Mouse (Mus musculus) stomach, embryonic 16.5 days (tissue): ENCODE measurements around the gene Phospho1. TPM values are rescaled to one million over a fixed set of nuclear protein-coding genes. Genes with fewer than 3 reads are reported as not detected.
A peak's percentile ranks its signal among the peaks of the same experiment; 100 is the strongest.
"Not testable (repeated sequence)": the region's sequence is repeated elsewhere in the genome, so short reads cannot be mapped to it uniquely, and the experiment has no call there.

Experiments used
- ATAC-seq: fragments of 200-750 bp; cut with Nextera tagmentation; 2 replicates; pipeline ENCODE4 v1.8.0; 2017; ENCODE audit warnings: moderate number of reproducible peaks, moderate TSS enrichment; ENCODE audit not compliant: insufficient read depth, low FRiP score
- H3K27ac ChIP-seq: fragments of 300-500 bp; sonication (generic); 2 replicates; pipeline ENCODE4 v1.5.1; 2014; ENCODE audit warnings: low read length
- H3K27me3 ChIP-seq: fragments of 300-500 bp; sonication (generic); 2 replicates; pipeline ENCODE4 v1.6.1; 2014; ENCODE audit warnings: low read length, control low read depth, mixed read lengths; ENCODE audit not compliant: control insufficient read depth, insufficient read depth
- H3K36me3 ChIP-seq: fragments of 300-500 bp; sonication (generic); 2 replicates; pipeline ENCODE4 v1.6.1; 2014; ENCODE audit warnings: low read length; ENCODE audit not compliant: control insufficient read depth, insufficient read depth
- H3K4me1 ChIP-seq: fragments of 300-500 bp; sonication (generic); 2 replicates; pipeline ENCODE4 v1.6.1; 2014; ENCODE audit warnings: low read length, control low read depth, mixed read lengths; ENCODE audit not compliant: control insufficient read depth, insufficient read depth
- H3K4me2 ChIP-seq: fragments of 300-500 bp; sonication (generic); 2 replicates; pipeline ENCODE4 v1.6.1; 2014; ENCODE audit warnings: low read depth, low read length, mixed read lengths
- H3K4me3 ChIP-seq: fragments of 300-500 bp; sonication (generic); replicated peaks from 2 replicates; pipeline ENCODE4 v1.5.1; 2014; ENCODE audit warnings: mild to moderate bottlenecking, low read length
- H3K9ac ChIP-seq: fragments of 300-500 bp; sonication (generic); 2 replicates; pipeline ENCODE4 v1.6.1; 2014; ENCODE audit warnings: low read length
- H3K9me3 ChIP-seq: fragments of 300-500 bp; sonication (generic); replicated peaks from 2 replicates; pipeline ENCODE4 v1.6.1; 2016; ENCODE audit warnings: low read length, control low read depth; ENCODE audit not compliant: control insufficient read depth
- WGBS: fragments of 180-500 bp; shearing (Covaris S2); extraction: QIAGEN DNeasy Blood & Tissue Kit; methylation state at CpG from one replicate; pipeline ENCODE4 v1.1.7; 2014; 5-methylcytosine and 5-hydroxymethylcytosine counted together
- polyA plus RNA-seq: library from polyadenylated mRNA; unstranded; fragments of >200 nt; fragmentation: Nextera tagmentation; extraction: Ambion mirVana; gene quantifications from 2 replicates; pipeline ENCODE4 v1.2.1, GENCODE M21; 2015

Gene Phospho1
- polyA plus RNA-seq, 1 experiment from 2014 or later, result 0.94 TPM

- peak overlapping the region; percentile 96 for H3K27ac ChIP-seq
- H3K4me2 ChIP-seq, result peak overlapping the region; percentile 71
- no peaks in the 10 kb centered on the region for H3K36me3 ChIP-seq
- no peaks in the 10 kb centered on the region for H3K27me3 ChIP-seq
- under 1% methylated on average over 58 of the region's 58 CpGs for WGBS
- H3K9me3 ChIP-seq, result no peaks in the 10 kb centered on the region
- H3K4me1 ChIP-seq, result peaks cover 6% of the 10 kb centered on the region; the same call in 1 of the 2 replicates
- peak; percentile 98 for ATAC-seq
- peak overlapping the region; percentile 79 for H3K4me3 ChIP-seq
- peak overlapping the region; percentile 79 for H3K9ac ChIP-seq
These were observed 34.5 kb downstream of the Phospho1 start for GRCm38 (mm10) chr11:95858528-95859467.

- under 1% methylated on average over 35 of the region's 35 CpGs for WGBS
- Histone ChIP-seq H3K27me3 (no peaks in the 10 kb centered on the region), H3K36me3 (no peaks in the 10 kb centered on the region), H3K4me1 (peaks cover 6% of the 10 kb centered on the region; the same call in 1 of the 2 replicates), H3K4me3 (peak overlapping the region; percentile 79), H3K27ac (peak overlapping the region; percentile 96), H3K9ac (peak overlapping the region; percentile 73), H3K9me3 (no peaks in the 10 kb centered on the region), H3K4me2 (peak overlapping the region; percentile 71)
- ATAC-seq, result peak; percentile 44
These were observed 35.2 kb downstream of the Phospho1 start for GRCm38 (mm10) chr11:95859468-95859855.

DNA sequence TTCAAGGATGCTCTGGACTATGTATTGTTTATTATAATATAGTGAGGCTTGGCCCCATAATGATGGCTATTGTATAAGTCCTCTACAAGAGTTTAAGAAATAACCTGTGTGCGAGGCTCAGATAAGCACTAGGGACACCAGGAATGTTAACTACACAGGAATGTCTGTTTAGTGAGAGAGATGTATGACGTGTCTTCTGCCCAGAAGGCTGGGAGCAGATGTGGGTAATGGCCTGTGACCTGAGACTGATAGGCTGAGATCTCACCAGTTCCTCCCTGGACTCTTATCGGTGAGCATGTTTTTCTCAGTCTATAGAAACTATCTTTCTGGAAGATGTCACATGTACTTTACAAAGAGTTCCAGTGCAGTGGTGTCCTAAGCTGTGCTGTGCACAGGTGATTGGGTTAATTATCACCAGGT, 35.8 kb downstream of the Phospho1 start:
- Histone ChIP-seq H3K4me3 (peak overlapping the region; percentile 79), H3K9ac (peak overlapping the region; percentile 73), H3K27me3 (no peaks in the 10 kb centered on the region), H3K9me3 (no peaks in the 10 kb centered on the region), H3K27ac (no peak overlapping the region), H3K4me1 (peaks cover 6% of the 10 kb centered on the region; the same call in 1 of the 2 replicates), H3K4me2 (peak overlapping the region; percentile 71), H3K36me3 (no peaks in the 10 kb centered on the region)
- 17% methylated on average over 3 of the region's 3 CpGs for WGBS
- no peak for ATAC-seq

GRCm38 (mm10) chr11:95861397-95861796, 37.1 kb downstream of the Phospho1 start:
- 96% methylated on average over 8 of the region's 8 CpGs for WGBS
- no peak for ATAC-seq
- Histone ChIP-seq H3K9ac (no peak overlapping the region), H3K27ac (no peak overlapping the region), H3K4me2 (no peak overlapping the region), H3K4me3 (no peak overlapping the region), H3K4me1 (peaks cover 6% of the 10 kb centered on the region; the same call in 1 of the 2 replicates), H3K27me3 (no peaks in the 10 kb centered on the region), H3K36me3 (no peaks in the 10 kb centered on the region), H3K9me3 (no peaks in the 10 kb centered on the region)

- no peaks in the 10 kb centered on the region for H3K4me1 ChIP-seq
- whole genome bisulfite sequencing, result 62% methylated on average over 4 of the region's 4 CpGs
- no peak overlapping the region for H3K4me2 ChIP-seq
- no peaks in the 10 kb centered on the region for H3K9me3 ChIP-seq
- H3K27me3 ChIP-seq, result no peaks in the 10 kb centered on the region
- H3K36me3 ChIP-seq, result no peaks in the 10 kb centered on the region
- no peak overlapping the region for H3K27ac ChIP-seq
- no peak overlapping the region for H3K9ac ChIP-seq
- no peak for ATAC-seq
- H3K4me3 ChIP-seq, result no peak overlapping the region
These were observed 45.1 kb downstream of the Phospho1 start for GRCm38 (mm10) chr11:95869442-95869841.

DNA sequence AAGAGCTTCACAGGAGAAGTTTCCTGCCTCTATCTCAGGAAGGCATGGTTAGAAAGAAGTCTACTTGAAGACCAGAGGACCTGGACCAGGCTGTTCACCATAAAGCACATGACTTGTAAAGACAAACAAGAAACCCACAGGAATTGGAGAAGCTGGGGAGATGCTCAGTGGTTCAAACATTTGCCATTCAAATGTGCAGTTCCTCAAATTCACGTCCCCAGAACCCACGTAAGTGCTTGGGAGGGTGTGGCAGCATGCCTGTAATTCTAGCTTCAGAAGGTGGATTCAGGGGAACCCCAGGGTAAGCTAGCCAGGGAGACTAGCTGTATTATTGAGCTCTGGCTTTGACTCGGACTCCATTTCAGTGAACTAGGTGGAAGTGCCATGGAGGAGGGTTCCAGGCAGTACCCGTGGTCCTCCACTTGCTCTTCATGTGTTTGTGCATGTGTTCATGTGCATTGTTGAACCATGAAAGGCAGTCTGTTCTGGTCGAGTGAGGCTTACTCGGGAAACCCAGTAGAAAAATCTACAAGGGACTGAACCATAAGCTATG, 45.7 kb downstream of the Phospho1 start:
- WGBS, result 69% methylated on average over 6 of the region's 6 CpGs
- no peak for ATAC-seq
- H3K27ac ChIP-seq, result no peak overlapping the region
- no peaks in the 10 kb centered on the region for H3K4me1 ChIP-seq
- no peaks in the 10 kb centered on the region for H3K27me3 ChIP-seq
- H3K9me3 ChIP-seq, result no peaks in the 10 kb centered on the region
- H3K4me2 ChIP-seq, result no peak overlapping the region
- H3K36me3 ChIP-seq, result no peaks in the 10 kb centered on the region
- H3K4me3 ChIP-seq, result no peak overlapping the region
- no peak overlapping the region for H3K9ac ChIP-seq

DNA sequence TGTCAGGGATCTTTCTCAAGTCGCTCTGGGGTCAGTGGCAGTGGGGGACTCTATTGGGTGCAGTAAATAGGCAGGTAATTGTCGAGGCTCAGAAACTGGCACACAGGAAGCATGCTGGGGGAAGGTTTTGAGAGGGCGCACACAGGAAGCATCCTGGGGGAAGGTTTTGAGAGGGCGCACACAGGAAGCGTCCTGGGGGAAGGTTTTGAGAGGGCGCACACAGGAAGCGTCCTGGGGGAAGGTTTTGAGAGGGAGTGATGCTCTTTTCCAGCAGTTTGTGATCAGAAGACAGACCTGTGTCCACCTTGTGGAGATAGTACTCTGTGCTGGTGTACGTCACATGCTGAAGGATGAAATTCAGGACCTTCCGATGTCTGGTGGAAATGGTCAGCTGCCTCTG, 51.5 kb downstream of the Phospho1 start:
- WGBS, result 32% methylated on average over 9 of the region's 9 CpGs
- Histone ChIP-seq H3K27me3 (no peaks in the 10 kb centered on the region), H3K36me3 (no peaks in the 10 kb centered on the region), H3K4me1 (no peaks in the 10 kb centered on the region), H3K9ac (no peak overlapping the region), H3K4me2 (no peak overlapping the region; the same call in 1 of the 2 replicates), H3K4me3 (no peak overlapping the region), H3K27ac (no peak overlapping the region), H3K9me3 (no peaks in the 10 kb centered on the region)
- no peak for ATAC-seq

GRCm38 (mm10) chr11:95876296-95876695, 52.0 kb downstream of the Phospho1 start:
- no peak overlapping the region for H3K4me3 ChIP-seq
- H3K4me1 ChIP-seq, result no peaks in the 10 kb centered on the region
- WGBS, result 22% methylated on average over 7 of the region's 7 CpGs
- no peak for ATAC-seq
- no peaks in the 10 kb centered on the region for H3K36me3 ChIP-seq
- H3K4me2 ChIP-seq, result no peak overlapping the region
- H3K27me3 ChIP-seq, result no peaks in the 10 kb centered on the region
- no peak overlapping the region for H3K27ac ChIP-seq
- H3K9ac ChIP-seq, result no peak overlapping the region
- no peaks in the 10 kb centered on the region for H3K9me3 ChIP-seq

GRCm38 (mm10) chr11:95879861-95880260, 55.6 kb downstream of the Phospho1 start:
- WGBS, result 49% methylated on average over 2 of the region's 2 CpGs

More at GRCm38 (mm10) chr11:95879861-95880260, 55.6 kb downstream of the Phospho1 start:
- not testable (repeated sequence) for H3K4me1 ChIP-seq, H3K9ac ChIP-seq, H3K4me3 ChIP-seq, H3K4me2 ChIP-seq, H3K27me3 ChIP-seq, H3K9me3 ChIP-seq, ATAC-seq, H3K36me3 ChIP-seq, H3K27ac ChIP-seq
